Mouse (Mus musculus) heart, embryonic 13.5 days (tissue): ENCODE measurements around the gene Chst13. TPM values are rescaled to one million over a fixed set of nuclear protein-coding genes. Genes with fewer than 3 reads are reported as not detected.

Source experiments
- ATAC-seq: fragments of 200-750 bp; cut with Nextera tagmentation; 2 replicates; pipeline ENCODE4 v1.8.0; 2017; ENCODE audit warnings: moderate TSS enrichment; ENCODE audit not compliant: insufficient number of reproducible peaks, low FRiP score, low TSS enrichment; ENCODE audit errors: extremely low read depth
- H3K27ac ChIP-seq: fragments of 300-500 bp; sonication (generic); replicated peaks from 2 replicates; pipeline ENCODE4 v1.5.1; 2015; ENCODE audit warnings: moderate library complexity, mild to moderate bottlenecking, inconsistent platforms
- H3K27me3 ChIP-seq: fragments of 300-500 bp; sonication (generic); replicated peaks from 2 replicates; pipeline ENCODE4 v1.6.1; 2015; ENCODE audit warnings: mild to moderate bottlenecking, inconsistent platforms
- H3K36me3 ChIP-seq: fragments of 300-500 bp; sonication (generic); 2 replicates; pipeline ENCODE4 v1.6.1; 2015; ENCODE audit warnings: mild to moderate bottlenecking, inconsistent platforms
- H3K4me1 ChIP-seq: fragments of 300-500 bp; sonication (generic); 2 replicates; pipeline ENCODE4 v1.6.1; 2015; ENCODE audit warnings: inconsistent platforms
- H3K4me2 ChIP-seq: fragments of 300-500 bp; sonication (generic); 2 replicates; pipeline ENCODE4 v1.6.1; 2015; ENCODE audit warnings: inconsistent platforms, mild to moderate bottlenecking, moderate library complexity
- H3K4me3 ChIP-seq: fragments of 300-500 bp; sonication (generic); 2 replicates; pipeline ENCODE4 v1.5.1; 2015; ENCODE audit warnings: moderate library complexity, mild to moderate bottlenecking, inconsistent platforms
- H3K9ac ChIP-seq: fragments of 300-500 bp; sonication (generic); 2 replicates; pipeline ENCODE4 v1.6.1; 2015; ENCODE audit warnings: inconsistent platforms, mild to moderate bottlenecking, moderate library complexity
- H3K9me3 ChIP-seq: fragments of 300-500 bp; sonication (generic); 2 replicates; pipeline ENCODE4 v1.6.1; 2016; ENCODE audit warnings: inconsistent platforms
- WGBS: fragments of 180-500 bp; shearing (Covaris S2); methylation state at CpG from one replicate; pipeline ENCODE4 v1.1.7; 2015; ENCODE audit warnings: mixed read lengths; 5-methylcytosine and 5-hydroxymethylcytosine counted together
- polyA plus RNA-seq: library from polyadenylated mRNA; unstranded; fragments of >200 nt; fragmentation: Nextera tagmentation; extraction: Ambion mirVana; gene quantifications from 2 replicates; pipeline ENCODE4 v1.2.1, GENCODE M21; 2015

The Chst13 gene
- polyA plus RNA-seq, 1 experiment from 2014 or later, result not detected

- no peak overlapping the region for H3K4me3 ChIP-seq
Measured at GRCm38 (mm10) chr6:90319475-90320191, 5.4 kb downstream of the Chst13 start.

DNA sequence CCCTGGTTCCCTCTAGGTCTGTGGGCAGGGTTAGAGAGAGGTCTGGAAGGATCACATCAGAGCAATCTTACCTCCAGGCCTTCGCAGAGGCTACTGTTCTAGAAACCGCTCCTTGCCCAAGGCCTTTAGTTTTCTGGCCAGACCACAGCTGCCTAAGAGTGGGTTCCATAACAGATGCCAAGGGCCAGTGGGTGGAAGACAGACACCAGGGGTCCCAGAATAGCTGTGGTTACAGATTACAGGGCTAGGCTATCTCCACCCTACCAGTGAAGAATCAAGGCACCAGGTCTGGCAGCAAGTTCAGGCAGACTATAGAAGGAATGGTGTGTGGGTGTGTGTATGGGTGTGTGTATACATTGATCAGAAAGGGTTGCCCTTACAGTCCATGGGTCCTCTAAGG is 6.0 kb downstream of the Chst13 start:
- no peaks in the 10 kb centered on the region for H3K4me1 ChIP-seq
- ATAC-seq, result no peak

More at GRCm38 (mm10) chr6:90319475-90320191, 5.4 kb downstream of the Chst13 start:
- H3K4me2 ChIP-seq, result no peak overlapping the region
- H3K9ac ChIP-seq, result no peak overlapping the region
- H3K4me1 ChIP-seq, result no peaks in the 10 kb centered on the region
- H3K27ac ChIP-seq, result no peak overlapping the region
- no peaks in the 10 kb centered on the region for H3K9me3 ChIP-seq
- 74% methylated on average over 7 of the region's 7 CpGs for WGBS
- H3K27me3 ChIP-seq, result peaks cover 13% of the 10 kb centered on the region
- no peak for ATAC-seq
- H3K36me3 ChIP-seq, result no peaks in the 10 kb centered on the region

DNA sequence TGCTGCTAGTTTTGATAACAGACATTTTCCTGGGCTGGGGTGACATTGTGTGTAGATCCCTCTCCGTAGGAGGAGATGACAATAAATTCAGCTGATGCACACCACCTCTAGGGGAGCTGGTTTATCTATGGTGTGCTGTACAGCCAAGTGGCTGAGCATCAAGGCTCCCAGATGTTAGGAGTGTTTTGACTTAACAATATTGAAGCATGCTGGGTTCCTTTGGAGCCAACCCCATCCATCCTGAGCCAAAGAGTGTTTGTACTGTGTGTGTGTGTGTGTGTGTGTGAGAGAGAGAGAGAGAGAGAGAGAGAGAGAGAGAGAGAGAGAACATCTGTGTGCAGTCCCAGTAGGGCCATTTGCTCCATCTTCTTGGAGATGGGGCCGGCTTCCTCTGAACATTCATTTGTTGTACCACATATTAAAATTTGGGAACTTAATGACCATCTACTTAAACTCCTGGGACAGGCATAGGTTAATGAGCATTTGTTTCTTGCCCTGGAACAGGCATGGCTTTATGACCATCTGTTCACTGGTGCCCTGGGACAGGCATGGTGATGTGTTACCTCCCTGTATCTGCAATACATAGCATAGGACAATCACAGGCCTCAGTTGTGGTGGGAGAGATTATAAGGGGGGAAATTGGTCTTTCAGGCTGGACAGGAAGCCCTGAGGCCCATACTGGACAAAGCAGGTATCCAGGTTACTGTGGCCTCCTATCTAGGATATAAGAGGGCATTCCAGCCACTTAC is 7.3 kb downstream of the Chst13 start:
- Histone ChIP-seq H3K27me3 (no peaks in the 10 kb centered on the region), H3K9ac (no peak overlapping the region), H3K27ac (no peak overlapping the region), H3K9me3 (no peaks in the 10 kb centered on the region), H3K36me3 (no peaks in the 10 kb centered on the region), H3K4me3 (no peak overlapping the region), H3K4me1 (no peaks in the 10 kb centered on the region), H3K4me2 (no peak overlapping the region)
- WGBS, result 73% methylated on average over 2 of the region's 2 CpGs
- no peak for ATAC-seq

More for the DNA sequence above, 6.0 kb downstream of the Chst13 start:
- Histone ChIP-seq H3K27me3 (peaks cover 7% of the 10 kb centered on the region; the same call in 1 of the 2 replicates), H3K4me3 (no peak overlapping the region), H3K4me2 (no peak overlapping the region), H3K36me3 (no peaks in the 10 kb centered on the region), H3K27ac (no peak overlapping the region), H3K9me3 (no peaks in the 10 kb centered on the region), H3K9ac (no peak overlapping the region)
- WGBS, result 81% methylated on average over 2 of the region's 2 CpGs

- no peak overlapping the region for H3K4me2 ChIP-seq
- H3K9me3 ChIP-seq, result no peaks in the 10 kb centered on the region
- 71% methylated on average over 5 of the region's 5 CpGs for WGBS
- H3K4me3 ChIP-seq, result no peak overlapping the region
- no peaks in the 10 kb centered on the region for H3K4me1 ChIP-seq
- no peak overlapping the region for H3K27ac ChIP-seq
- no peak for ATAC-seq
- H3K27me3 ChIP-seq, result no peaks in the 10 kb centered on the region
- H3K9ac ChIP-seq, result no peak overlapping the region
- no peaks in the 10 kb centered on the region for H3K36me3 ChIP-seq
Measured at GRCm38 (mm10) chr6:90315961-90316360, 9.0 kb downstream of the Chst13 start.

GRCm38 (mm10) chr6:90308839-90309778 is 15.9 kb downstream of the Chst13 start:
- no peak for ATAC-seq
- no peak overlapping the region for H3K27ac ChIP-seq
- peaks cover 8% of the 10 kb centered on the region for H3K9me3 ChIP-seq
- no peaks in the 10 kb centered on the region for H3K4me1 ChIP-seq
- no peaks in the 10 kb centered on the region for H3K36me3 ChIP-seq
- peaks cover 13% of the 10 kb centered on the region; the same call in 1 of the 2 replicates for H3K27me3 ChIP-seq
- 74% methylated on average over 87 of the region's 87 CpGs for WGBS
- H3K4me2 ChIP-seq, result no peak overlapping the region
- no peak overlapping the region for H3K9ac ChIP-seq
- no peak overlapping the region for H3K4me3 ChIP-seq

DNA sequence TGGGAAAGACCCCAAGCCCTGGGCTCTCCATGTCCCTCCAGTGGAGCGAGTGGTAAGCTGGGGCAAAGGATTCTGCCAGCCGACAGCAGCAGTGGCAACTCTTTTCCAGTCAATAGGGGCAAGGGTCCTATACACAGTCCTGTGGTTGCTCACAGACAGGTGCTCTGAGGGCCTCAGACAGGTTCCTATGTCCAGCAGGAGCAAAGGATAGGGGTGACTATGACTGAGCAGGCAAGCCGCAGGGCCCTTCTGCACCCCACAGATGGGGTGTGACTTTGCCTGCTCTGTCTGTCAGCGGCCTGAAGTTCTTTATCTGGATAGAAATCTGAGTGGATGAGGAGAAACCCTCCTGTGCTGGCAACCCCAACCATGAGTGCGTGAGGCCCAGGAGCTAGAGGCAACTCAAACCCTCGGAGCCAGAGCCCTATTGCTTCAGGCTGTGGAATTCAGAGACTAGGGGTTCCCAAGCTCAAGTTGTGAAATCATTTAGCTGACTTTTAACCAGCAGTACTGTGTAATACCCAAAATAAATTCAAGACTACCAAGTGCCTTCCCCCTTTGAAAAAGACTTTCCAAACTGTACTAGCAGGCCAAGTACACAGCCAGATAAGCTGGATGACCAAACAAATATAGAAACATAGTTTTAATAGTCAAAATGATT is 18.5 kb downstream of the Chst13 start:
- no peaks in the 10 kb centered on the region for H3K36me3 ChIP-seq
- 71% methylated on average over 6 of the region's 6 CpGs for WGBS
- no peak for ATAC-seq
- H3K4me2 ChIP-seq, result no peak overlapping the region
- peaks cover 8% of the 10 kb centered on the region for H3K9me3 ChIP-seq
- no peaks in the 10 kb centered on the region for H3K4me1 ChIP-seq
- H3K9ac ChIP-seq, result no peak overlapping the region
- H3K27me3 ChIP-seq, result peaks cover 13% of the 10 kb centered on the region; the same call in 1 of the 2 replicates
- H3K27ac ChIP-seq, result no peak overlapping the region
- H3K4me3 ChIP-seq, result no peak overlapping the region

DNA sequence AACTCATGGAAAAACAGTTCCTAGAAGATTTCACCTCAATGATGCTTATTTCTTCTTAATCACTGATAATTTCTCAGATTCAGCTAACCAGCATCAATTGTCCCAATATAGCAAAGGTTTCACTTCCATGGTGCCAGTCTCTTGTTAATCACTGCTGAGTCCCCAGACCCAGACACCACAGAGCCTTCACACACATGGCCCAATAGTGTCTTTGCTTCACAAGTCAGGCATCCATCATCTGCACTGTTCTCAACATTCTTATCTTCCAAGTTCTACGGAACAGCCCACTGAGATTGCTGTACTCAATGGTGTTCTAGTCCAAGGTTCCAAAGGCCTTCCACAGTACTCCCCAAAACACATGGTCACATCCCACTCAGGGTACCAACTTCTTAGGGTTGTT is 24.1 kb downstream of the Chst13 start, which contains the start of gene BC048671:
Gene BC048671 (plus strand): TSS at position 301 of the 400 bp plus-strand sequence.
- Histone ChIP-seq H3K9ac (no peak within 1 kb of the TSS), H3K27ac (no peak within 1 kb of the TSS), H3K9me3 (no peaks in the 10 kb centered on the region), H3K36me3 (no peaks in the 10 kb centered on the region), H3K4me1 (no peaks in the 10 kb centered on the region), H3K4me2 (no peak within 1 kb of the TSS), H3K27me3 (no peaks in the 10 kb centered on the region), H3K4me3 (no peak within 1 kb of the TSS)
- WGBS, result 77% methylated on average over 1 of the region's 1 CpGs
- no peak for ATAC-seq

DNA sequence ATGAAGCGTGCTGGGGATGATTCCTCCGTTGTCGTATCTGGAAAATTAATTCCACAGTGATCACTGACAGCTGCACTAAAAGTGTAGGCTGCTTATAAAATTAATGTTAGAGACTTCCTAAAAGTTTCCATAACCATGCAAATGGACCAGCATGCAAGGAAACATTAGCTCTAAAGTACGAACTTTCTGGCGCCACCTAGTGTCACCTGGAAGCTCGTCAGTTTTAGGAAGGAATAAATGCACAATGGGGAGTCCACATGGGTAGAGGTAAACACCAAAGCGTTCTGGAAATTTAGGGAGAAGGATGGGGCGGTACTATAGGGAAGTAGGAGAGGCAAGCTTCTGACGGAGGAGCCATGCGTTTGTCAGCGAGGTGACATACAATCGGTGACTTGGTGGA is 36.7 kb downstream of the Chst13 start:
- H3K36me3 ChIP-seq, result no peaks in the 10 kb centered on the region
- no peak overlapping the region for H3K9ac ChIP-seq
- no peak for ATAC-seq
- no peaks in the 10 kb centered on the region for H3K4me1 ChIP-seq
- H3K27ac ChIP-seq, result no peak overlapping the region
- no peak overlapping the region for H3K4me3 ChIP-seq
- 46% methylated on average over 12 of the region's 12 CpGs for WGBS
- H3K9me3 ChIP-seq, result peaks cover 14% of the 10 kb centered on the region
- H3K27me3 ChIP-seq, result no peaks in the 10 kb centered on the region
- H3K4me2 ChIP-seq, result no peak overlapping the region
